Mouse (Mus musculus) CH12.LX (cell line): ENCODE measurements around the gene Kremen2. TPM values are rescaled to one million over a fixed set of nuclear protein-coding genes. Genes with fewer than 3 reads are reported as not detected.

ENCODE experiments used
- DNase-seq: peaks from one replicate; pipeline ENCODE4 v3.0.0-alpha.2; 2013; ENCODE audit errors: extremely low read depth
- H3K27ac ChIP-seq: 2 replicates; pipeline ENCODE4 v1.5.1; 2012; ENCODE audit warnings: low read depth, mild to moderate bottlenecking, control low read depth, moderate library complexity; ENCODE audit not compliant: insufficient read depth
- H3K27me3 ChIP-seq: replicated peaks from 2 replicates; pipeline ENCODE3; 2012; ENCODE audit warnings: inconsistent platforms
- H3K36me3 ChIP-seq, 2 experiments: replicated peaks in 1 of 2; 2 replicates each; pipeline versions ENCODE3 to v1.6.1; 2012; ENCODE audit warnings: inconsistent platforms in 1 of 2, low read length in 1 of 2, mild to moderate bottlenecking in 1 of 2, mixed read lengths in 1 of 2, moderate library complexity in 1 of 2; ENCODE audit not compliant: control insufficient read depth in 1 of 2, insufficient read depth in 1 of 2
- H3K4me1 ChIP-seq, 2 experiments: 2 replicates each; pipeline ENCODE4 v1.6.1; 2012; ENCODE audit warnings: inconsistent platforms in 1 of 2, moderate library complexity in 1 of 2; ENCODE audit not compliant: insufficient read depth in 2 of 2, control insufficient read depth in 1 of 2
- H3K4me2 ChIP-seq: 2 replicates; pipeline ENCODE4 v1.6.1; 2012; ENCODE audit warnings: low read depth, mild to moderate bottlenecking, control low read depth; ENCODE audit not compliant: poor library complexity, insufficient read depth, severe bottlenecking
- H3K4me3 ChIP-seq, 3 experiments: fragments of 150-350 bp in 1 of 3; sonication (generic) in 1 of 3; replicated peaks in 1 of 3; 2 replicates each; pipeline versions ENCODE3 to v1.5.1; 2011 to 2012; ENCODE audit warnings: low read depth in 2 of 3, low read length in 2 of 3, mild to moderate bottlenecking in 2 of 3, moderate library complexity in 2 of 3, control low read depth in 1 of 3, improper control_type of control experiment in 1 of 3, inconsistent platforms in 1 of 3, mixed read lengths in 1 of 3; ENCODE audit not compliant: poor library complexity in 1 of 3
- H3K79me2 ChIP-seq: replicated peaks from 2 replicates; pipeline ENCODE4 v1.6.1; 2012; ENCODE audit warnings: mild to moderate bottlenecking, moderate library complexity; ENCODE audit not compliant: control insufficient read depth, poor library complexity, insufficient read depth, severe bottlenecking; ENCODE audit errors: extremely low read depth
- H3K9ac ChIP-seq: 2 replicates; pipeline ENCODE4 v1.6.1; 2012; ENCODE audit warnings: low read depth, mild to moderate bottlenecking, control low read depth, moderate library complexity; ENCODE audit not compliant: insufficient read depth
- H3K9me3 ChIP-seq: replicated peaks from 2 replicates; pipeline ENCODE3; 2012; ENCODE audit warnings: low read length, inconsistent platforms, mixed read lengths
- CHD2 ChIP-seq: IDR thresholded peaks from 2 replicates; pipeline ENCODE4 v1.6.1; 2011; ENCODE audit warnings: low read length, improper control_type of control experiment
- EP300 ChIP-seq: IDR thresholded peaks from 2 replicates; pipeline ENCODE4 v1.6.1; 2011; ENCODE audit warnings: low read length, improper control_type of control experiment
- ETS1 ChIP-seq: conservative IDR thresholded peaks from 2 replicates; pipeline ENCODE4 v1.6.1; 2012; ENCODE audit warnings: low read depth, mild to moderate bottlenecking, inconsistent platforms, low read length, improper control_type of control experiment, moderate library complexity
- HCFC1 ChIP-seq: IDR thresholded peaks from 2 replicates; pipeline ENCODE4 v1.6.1; 2012; ENCODE audit warnings: low read depth, mild to moderate bottlenecking, inconsistent platforms, low read length, improper control_type of control experiment
- JUN ChIP-seq: IDR thresholded peaks from 2 replicates; pipeline ENCODE4 v1.6.1; 2011; ENCODE audit warnings: low read depth, mild to moderate bottlenecking, low read length, improper control_type of control experiment, moderate library complexity; ENCODE audit not compliant: insufficient read depth
- KAT2A ChIP-seq: IDR thresholded peaks from 2 replicates; pipeline ENCODE4 v1.6.1; 2012; ENCODE audit warnings: low read length, improper control_type of control experiment, inconsistent platforms; ENCODE audit not compliant: insufficient replicate concordance
- MAX ChIP-seq: IDR thresholded peaks from 2 replicates; pipeline ENCODE4 v1.6.1; 2011; ENCODE audit warnings: low read length, improper control_type of control experiment
- MAZ ChIP-seq: IDR thresholded peaks from 2 replicates; pipeline ENCODE4 v1.6.1; 2012; ENCODE audit warnings: low read depth, mild to moderate bottlenecking, inconsistent platforms, low read length, improper control_type of control experiment, moderate library complexity
- MEF2A ChIP-seq: IDR thresholded peaks from 2 replicates; pipeline ENCODE4 v1.6.1; 2014; ENCODE audit warnings: low read depth, mild to moderate bottlenecking, inconsistent platforms, low read length, improper control_type of control experiment, borderline replicate concordance
- NELFE ChIP-seq: IDR thresholded peaks from 2 replicates; pipeline ENCODE4 v1.6.1; 2011; ENCODE audit warnings: low read depth, low read length, improper control_type of control experiment
- NRF1 ChIP-seq: IDR thresholded peaks from 2 replicates; pipeline ENCODE4 v1.6.1; 2014; ENCODE audit warnings: low read depth, mild to moderate bottlenecking, inconsistent platforms, low read length, improper control_type of control experiment, moderate library complexity
- PAX5 ChIP-seq: IDR thresholded peaks from 2 replicates; pipeline ENCODE4 v1.6.1; 2012; ENCODE audit warnings: low read length, inconsistent platforms, mixed read lengths
- POLR2A ChIP-seq: IDR thresholded peaks from 2 replicates; pipeline ENCODE4 v1.6.1; 2011; ENCODE audit warnings: low read depth, mild to moderate bottlenecking, improper control_type of control experiment, low read length
- POLR2AphosphoS2 ChIP-seq: IDR thresholded peaks from 2 replicates; pipeline ENCODE4 v1.6.1; 2011; ENCODE audit warnings: low read depth, low read length, improper control_type of control experiment
- RAD21 ChIP-seq: IDR thresholded peaks from 2 replicates; pipeline ENCODE4 v1.6.1; 2011; ENCODE audit warnings: low read depth, mild to moderate bottlenecking, low read length, improper control_type of control experiment, moderate library complexity
- RCOR1 ChIP-seq: conservative IDR thresholded peaks from 2 replicates; pipeline ENCODE4 v1.6.1; 2012; ENCODE audit warnings: low read depth, mild to moderate bottlenecking, inconsistent platforms, low read length, improper control_type of control experiment
- TBP ChIP-seq: conservative IDR thresholded peaks from 2 replicates; pipeline ENCODE4 v1.6.1; 2011; ENCODE audit warnings: low read depth, low read length, improper control_type of control experiment
- UBTF ChIP-seq: IDR thresholded peaks from 2 replicates; pipeline ENCODE4 v1.6.1; 2012; ENCODE audit warnings: low read depth, mild to moderate bottlenecking, inconsistent platforms, low read length, improper control_type of control experiment, moderate library complexity
- USF1 ChIP-seq: IDR thresholded peaks from 2 replicates; pipeline ENCODE4 v1.6.1; 2014; ENCODE audit warnings: low read depth, mild to moderate bottlenecking, inconsistent platforms, low read length, improper control_type of control experiment
- USF2 ChIP-seq: conservative IDR thresholded peaks from 2 replicates; pipeline ENCODE4 v1.6.1; 2011; ENCODE audit warnings: low read depth, low read length, improper control_type of control experiment
- ZC3H11A ChIP-seq: IDR thresholded peaks from 2 replicates; pipeline ENCODE4 v1.6.1; 2012; ENCODE audit warnings: low read depth, mild to moderate bottlenecking, inconsistent platforms, low read length, improper control_type of control experiment
- ZNF384 ChIP-seq: IDR thresholded peaks from 2 replicates; pipeline ENCODE4 v1.6.1; 2012; ENCODE audit warnings: low read depth, low read length, improper control_type of control experiment, inconsistent platforms
- dilution Hi-C: fragments of 300-500 bp; cut with MboI; formaldehyde crosslinking; loops from 2 replicates; pipeline ENCODE4 v1.14.3; 2020; ENCODE audit warnings: low sequenced_read_pairs; ENCODE audit not compliant: extremely low pct_unique_long_range_greater_than_20kb, extremely low pct_ligation_motif_present
- in situ Hi-C: fragments of 300-500 bp; cut with MboI; formaldehyde crosslinking; loops from 3 replicates; pipeline ENCODE4 v1.14.3; 2019; ENCODE audit warnings: low sequenced_read_pairs, low pct_ligation_motif_present, low pct_unique_long_range_greater_than_20kb, mixed read lengths
- polyA plus RNA-seq: library from polyadenylated mRNA; unstranded; fragments of >175 nt; gene quantifications from 2 replicates; pipeline ENCODE4 v1.2.1, GENCODE M21; 2012; ENCODE audit warnings: low read depth; ENCODE audit not compliant: insufficient read length
- total RNA-seq, 2 experiments: library from RNA; depleted of rRNA; stranded (reverse); fragments of 300-350 nt in 1 of 2; fragments of >200 nt in 1 of 2; gene quantifications; 2 replicates each; pipeline ENCODE4 v1.2.3; 2012 to 2014

The Kremen2 gene
- total and polyA plus RNA-seq, 3 experiments = 0.21 to 0.55 (median 0.23) TPM

- TF ChIP-seq ETS1 = no peak
- no peak for TF ChIP-seq ZNF384
- no peak for TF ChIP-seq EP300
- no peak for TF ChIP-seq POLR2A
- TF ChIP-seq MAX = no peak
- no peak for TF ChIP-seq TBP
- no peak for TF ChIP-seq MAZ
- TF ChIP-seq ZC3H11A = no peak
- TF ChIP-seq RAD21 = no peak
- TF ChIP-seq USF1 = no peak
- no peak for TF ChIP-seq UBTF
- TF ChIP-seq HCFC1 = no peak
- no peak for TF ChIP-seq CHD2
- TF ChIP-seq RCOR1 = no peak
- TF ChIP-seq USF2 = no peak
- no peaks in the 10 kb centered on the region for H3K79me2 ChIP-seq
- dilution Hi-C loops (no loop called here), in situ Hi-C loops (no loop called here)
- no peaks in the 10 kb centered on the region for H3K9me3 ChIP-seq
- H3K4me3 ChIP-seq = no peak overlapping the region
- no peak overlapping the region for H3K4me2 ChIP-seq
- H3K36me3 ChIP-seq = no peaks in the 10 kb centered on the region
- no peak for DNase-seq
- no peak overlapping the region for H3K27ac ChIP-seq
- H3K4me1 ChIP-seq = no peaks in the 10 kb centered on the region
- no peak overlapping the region for H3K9ac ChIP-seq
- no peaks in the 10 kb centered on the region for H3K27me3 ChIP-seq
Measured at GRCm38 (mm10) chr17:23788973-23789372, 43.3 kb upstream of the Kremen2 start.

- Histone ChIP-seq H3K27ac (no peak overlapping the region), H3K9me3 (no peaks in the 10 kb centered on the region), H3K36me3 (no peaks in the 10 kb centered on the region), H3K4me1 (peaks cover 0 to 7% of the 10 kb centered on the region in 2 experiments; a peak in 3 of 4 replicates), H3K4me3 (no peak overlapping the region), H3K9ac (no peak overlapping the region), H3K79me2 (no peaks in the 10 kb centered on the region), H3K4me2 (no peak overlapping the region), H3K27me3 (no peaks in the 10 kb centered on the region)
- DNase-seq = no peak
- dilution Hi-C loops = no loop called here
- TF ChIP-seq POLR2A (no peak), POLR2AphosphoS2 (no peak), NRF1 (no peak), NELFE (no peak), MEF2A (no peak), JUN (no peak), KAT2A (no peak), RAD21 (no peak), EP300 (no peak), PAX5 (no peak)
- in situ Hi-C loops = no loop called here
Measured at GRCm38 (mm10) chr17:23786510-23786931, 40.9 kb upstream of the Kremen2 start.
